Mouse (Mus musculus): ENCODE results near the gene Zdhhc25.

The Zdhhc25 gene

GRCm38 (mm10) chr15:88635205-88635604 lies 35.1 kb downstream of the Zdhhc25 start:
- no peak for DNase-seq

GRCm38 (mm10) chr15:88651019-88651418 lies 50.9 kb downstream of the Zdhhc25 start:
- DNase-seq: peak; percentile 72

Measured in kidney, postnatal 10 days (tissue).